Comparison of ENCODE assay signal across 8 mouse cellular contexts in genomic region chr17:36788801-36789200, GRCm38 (mm10). TPM values are rescaled to one million over a fixed set of nuclear protein-coding genes. Genes with fewer than 3 reads are reported as not detected.
A peak's percentile ranks its signal among the peaks of the same experiment; 100 is the strongest.
DNase-seq lines count a peak whose midpoint lies in the region; ATAC-seq lines count a peak whose summit lies in the region.

No protein-coding gene starts in this region.

- peak; percentile 77 for ATAC-seq in megakaryocyte, adult 5-6 weeks (ENCODE audit: poor library complexity, severe bottlenecking)

- peak; percentile 83 for DNase-seq in ZHBTc4 (ENCODE audit: low read depth, low spot score)
- DNase-seq in cerebellum, postnatal 36 days: peak; percentile 66 to 74
- DNase-seq in gastrocnemius, adult 18-20 months (ENCODE audit: low spot score): peak; percentile 80
- peak; percentile 81 for DNase-seq in induced T-regulatory cell, adult 2 months (ENCODE audit: low read depth)
- peak; percentile 66 to 71 for DNase-seq in layer of hippocampus, postnatal 36 days
- DNase-seq in right cerebral cortex, adult 18-20 months: peak; percentile 87
- DNase-seq in urinary bladder, adult 18-20 months (ENCODE audit: low spot score in 2 of 2): peak; percentile 18 to 19

RNA-seq across cellular contexts. Expression of gene H2-M10.5, which starts 16.1 kb away (rescaled TPM):
- not detected for total RNA-seq in gastrocnemius, adult 18-20 months (2021)
- not detected for total RNA-seq in layer of hippocampus, postnatal 36 days (2021)
- total RNA-seq in megakaryocyte, adult 5-6 weeks (2015): not detected in 2 replicates
- not detected in 2 replicates for total RNA-seq in megakaryocyte, adult 5-6 weeks (2017)

RNA-seq across cellular contexts. Expression of gene H2-M10.6, which starts 23.2 kb away (rescaled TPM):
- total RNA-seq in gastrocnemius, adult 18-20 months (2021): not detected
- not detected for total RNA-seq in layer of hippocampus, postnatal 36 days (2021)
- total RNA-seq in megakaryocyte, adult 5-6 weeks (2015): not detected in 2 replicates
- total RNA-seq in megakaryocyte, adult 5-6 weeks (2017): not detected in 2 replicates

RNA-seq across cellular contexts. Expression of gene Trim26, which starts 48.1 kb away (rescaled TPM):
- total RNA-seq in gastrocnemius, adult 18-20 months (2021): 10 to 100 TPM; 18.4 to 18.7 TPM
- total RNA-seq in layer of hippocampus, postnatal 36 days (2021): 10 to 100 TPM; 15.9 to 20.3 TPM
- 27.4 and 29.0 TPM in 2 replicates for total RNA-seq in megakaryocyte, adult 5-6 weeks (2015)
- 19.6 and 24.9 TPM in 2 replicates for total RNA-seq in megakaryocyte, adult 5-6 weeks (2017)

Comparison
In these comparisons a context has a peak if more than half of its experiments do, and no peak if none do; other contexts are left out.
1. Peak in every context shown above with its lines: DNase-seq and ATAC-seq.
2. DNase-seq: peak in every context shown above with its lines; median percentile 87 in right cerebral cortex, adult 18-20 months; 83 in ZHBTc4; 81 in induced T-regulatory cell, adult 2 months; 80 in gastrocnemius, adult 18-20 months; 70 in cerebellum, postnatal 36 days; 68 in layer of hippocampus, postnatal 36 days; 18 in urinary bladder, adult 18-20 months.